Mouse (Mus musculus): ENCODE measurements around the gene Borcs8. TPM values are rescaled to one million over a fixed set of nuclear protein-coding genes. Genes with fewer than 3 reads are reported as not detected.

Gene Borcs8
- total RNA-seq, 4 experiments from 2014 or later = 49.9 to 65.3 (median 59.3) TPM

GRCm38 (mm10) chr8:70181212-70181902 is 42.1 kb downstream of the Borcs8 start:
- no peak for DNase-seq

- no peak for DNase-seq
These were observed 42.6 kb downstream of the Borcs8 start for GRCm38 (mm10) chr8:70181903-70182252.

- DNase-seq = peak; percentile 35
These were observed 43.9 kb downstream of the Borcs8 start for GRCm38 (mm10) chr8:70183194-70183593.

- no peak for DNase-seq
These were observed 49.4 kb downstream of the Borcs8 start for GRCm38 (mm10) chr8:70188707-70189106.

GRCm38 (mm10) chr8:70193238-70193637 is 53.9 kb downstream of the Borcs8 start:
- DNase-seq = no peak

GRCm38 (mm10) chr8:70194191-70194590 is 54.9 kb downstream of the Borcs8 start:
- DNase-seq = peak; percentile 57

- DNase-seq = no peak
These were observed 56.5 kb downstream of the Borcs8 start for GRCm38 (mm10) chr8:70195762-70196161.

Small RNA genes within 50 kb of the gene (microRNA-seq; reads per million reads assigned to microRNA genes)
- 0 reads per million in 2 experiments for gene Mir7066

Other genes starting within 250 kb of the Borcs8 start
- gene Tssk6, start 237.3 kb upstream of the Borcs8 start, total RNA-seq (2022) = under 1 TPM; 0.34 to 0.59 (median 0.38) TPM
- 100 to 1,000 TPM; 102 to 174 (median 123) TPM for gene Ndufa13, start 236.9 kb upstream of the Borcs8 start, total RNA-seq (2022)
- gene Yjefn3, start 236.8 kb upstream of the Borcs8 start, total RNA-seq (2022) = 1 to 10 TPM in 1 of 4 experiments, under 1 TPM in 1, not detected in 2; 0.38 to 1.3 TPM
- gene Gatad2a, start 143.1 kb upstream of the Borcs8 start, total RNA-seq (2022) = 100 to 1,000 TPM in 3 of 4 experiments, 10 to 100 TPM in 1; 99.1 to 124 (median 106) TPM
- 10 to 100 TPM; 58.7 to 77.4 (median 63.3) TPM for gene Mau2, start 96.8 kb upstream of the Borcs8 start, total RNA-seq (2022)
- gene Sugp1, start 96.7 kb upstream of the Borcs8 start, total RNA-seq (2022) = 10 to 100 TPM; 31.6 to 53.3 (median 39.2) TPM
- 1 to 10 TPM in 2 of 4 experiments, under 1 TPM in 2; 0.17 to 1.2 (median 0.85) TPM for gene Tm6sf2, start 66.6 kb upstream of the Borcs8 start, total RNA-seq (2022)
- gene Hapln4, start 56.0 kb upstream of the Borcs8 start, total RNA-seq (2022) = 1 to 10 TPM in 2 of 4 experiments, under 1 TPM in 2; 0.21 to 1.9 (median 0.92) TPM
- gene Ncan, start 18.6 kb upstream of the Borcs8 start, total RNA-seq (2022) = 1 to 10 TPM in 1 of 4 experiments, under 1 TPM in 3; 0.20 to 1.5 (median 0.36) TPM
- gene Nr2c2ap, start 8.2 kb upstream of the Borcs8 start, total RNA-seq (2022) = 10 to 100 TPM; 24.5 to 26.7 (median 25.1) TPM
- gene Rfxank, start 345 bp upstream of the Borcs8 start, total RNA-seq (2022) = 10 to 100 TPM; 15.9 to 24.7 (median 21.9) TPM
- gene Mef2b, start 212 bp downstream of the Borcs8 start, total RNA-seq (2022) = 1 to 10 TPM in 2 of 4 experiments, under 1 TPM in 2; 0.70 to 1.4 (median 0.99) TPM
- 10 to 100 TPM; 70.3 to 95.5 (median 90.6) TPM for gene Tmem161a, start 32.9 kb downstream of the Borcs8 start, total RNA-seq (2022)
- gene Slc25a42, start 72.8 kb downstream of the Borcs8 start, total RNA-seq (2022) = 10 to 100 TPM; 41.0 to 54.2 (median 43.1) TPM
- gene Sugp2, start 94.7 kb downstream of the Borcs8 start, total RNA-seq (2022) = 10 to 100 TPM; 34.6 to 65.6 (median 46.1) TPM
- gene Armc6, start 95.0 kb downstream of the Borcs8 start, total RNA-seq (2022) = 10 to 100 TPM; 13.3 to 19.3 (median 16.0) TPM
- gene Homer3, start 143.3 kb downstream of the Borcs8 start, total RNA-seq (2022) = 10 to 100 TPM; 18.7 to 38.9 (median 29.2) TPM
- gene Ddx49, start 163.0 kb downstream of the Borcs8 start, total RNA-seq (2022) = 10 to 100 TPM; 74.5 to 93.4 (median 86.3) TPM
- gene Cope, start 163.0 kb downstream of the Borcs8 start, total RNA-seq (2022) = 100 to 1,000 TPM; 190 to 236 (median 226) TPM
- gene Cers1, start 176.3 kb downstream of the Borcs8 start, total RNA-seq (2022) = 1 to 10 TPM; 2.8 to 5.3 (median 4.1) TPM
- 1 to 10 TPM in 2 of 4 experiments, under 1 TPM in 2; 0.70 to 1.6 (median 1.1) TPM for gene Gdf1, start 190.3 kb downstream of the Borcs8 start, total RNA-seq (2022)
- 10 to 100 TPM; 64.2 to 82.6 (median 76.1) TPM for gene Upf1, start 213.8 kb downstream of the Borcs8 start, total RNA-seq (2022)
- under 1 TPM in 3 of 4 experiments, not detected in 1; 0.17 to 0.61 (median 0.27) TPM for gene Comp, start 234.1 kb downstream of the Borcs8 start, total RNA-seq (2022)

Measured in adrenal gland, adult 8-10 months (tissue).